Mouse (Mus musculus): ENCODE data around the gene Abi3.
"Not testable (repeated sequence)": the region's sequence is repeated elsewhere in the genome, so short reads cannot be mapped to it uniquely, and the experiment has no call there.

The Abi3 gene

DNA sequence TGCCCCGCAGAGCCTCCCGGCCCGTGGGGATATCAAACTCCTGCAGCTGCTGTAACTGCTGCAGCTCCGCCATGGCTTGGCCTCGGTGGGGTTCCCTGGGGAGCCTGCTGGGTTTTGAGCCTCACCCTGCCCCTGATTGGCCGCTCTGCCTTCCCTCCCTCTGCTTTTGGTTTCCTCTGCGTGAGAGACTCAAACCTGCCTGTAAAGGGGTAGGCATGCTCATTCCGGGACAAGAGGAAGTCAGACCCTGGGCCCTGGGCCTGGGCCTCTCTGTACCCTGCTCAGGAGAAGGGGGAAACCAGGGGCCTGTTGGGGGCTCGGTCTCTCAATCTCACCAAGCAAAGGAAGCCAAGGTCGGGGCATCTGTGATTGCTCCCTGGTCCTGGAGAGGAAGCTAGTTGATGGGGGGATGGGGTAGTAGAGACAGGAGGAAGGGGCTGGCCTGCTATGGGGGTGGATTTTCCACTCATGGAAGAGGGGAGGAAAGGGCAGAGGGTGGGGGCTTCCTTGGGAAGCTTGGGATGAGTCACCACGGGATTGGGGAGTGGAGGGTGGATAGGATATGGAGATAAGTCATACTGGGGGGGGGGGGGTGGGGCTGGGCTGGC is at the start of gene Abi3:
Gene Abi3, minus strand, starts transcription at position 403 of the 608 bp plus-strand sequence.
- DNase-seq (ENCODE audit: low spot score) = no peak

DNA sequence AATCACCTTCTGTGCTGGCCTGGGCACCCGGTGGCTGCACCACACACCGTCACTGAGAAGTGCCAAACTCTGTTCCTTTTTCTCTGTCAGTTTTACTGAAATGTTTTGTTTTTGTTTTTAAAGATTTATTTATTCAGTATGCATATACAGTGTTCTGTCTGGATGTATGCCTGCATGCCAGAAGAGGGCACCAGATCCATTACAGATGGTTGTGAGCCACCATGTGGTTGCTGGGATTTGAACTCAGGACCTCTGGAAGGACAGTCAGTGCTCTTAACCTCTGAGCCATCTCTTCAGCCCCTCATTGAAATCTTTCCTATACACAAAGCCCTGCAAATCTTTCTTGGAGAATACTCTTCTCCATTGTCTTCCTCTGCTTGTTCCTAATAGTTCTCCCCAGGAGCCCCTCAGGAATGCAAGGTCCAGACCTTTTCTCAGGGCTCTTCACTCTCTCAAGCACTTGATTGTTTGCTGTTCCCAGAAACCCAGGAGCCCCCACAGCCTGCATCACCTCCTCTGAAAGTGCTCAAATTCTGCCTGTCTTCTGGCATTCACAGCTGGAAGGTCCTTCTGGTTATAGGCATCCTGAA is 48.3 kb upstream of the Abi3 start:
- no peak for DNase-seq (ENCODE audit: low spot score)

DNA sequence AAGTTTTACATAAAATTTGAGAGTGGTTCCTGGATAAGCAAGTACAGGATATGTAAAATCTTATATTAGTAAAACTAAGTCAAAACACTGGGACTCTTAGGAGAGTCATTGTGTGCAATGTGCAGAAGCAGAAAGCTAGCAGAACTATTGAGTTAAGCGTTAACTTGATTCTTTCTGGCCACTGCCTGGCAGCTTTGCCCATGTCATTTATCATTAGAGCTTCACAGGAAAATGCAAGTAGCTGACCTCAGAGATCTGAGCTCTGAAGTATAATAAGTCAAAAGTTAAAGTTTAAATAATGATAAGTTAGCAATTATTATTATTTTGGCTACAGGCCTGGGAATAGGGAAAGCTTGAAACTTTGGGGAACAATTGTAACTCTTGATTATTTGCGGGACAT is 37.6 kb upstream of the Abi3 start:
- not testable (repeated sequence) for DNase-seq (ENCODE audit: low spot score)

DNA sequence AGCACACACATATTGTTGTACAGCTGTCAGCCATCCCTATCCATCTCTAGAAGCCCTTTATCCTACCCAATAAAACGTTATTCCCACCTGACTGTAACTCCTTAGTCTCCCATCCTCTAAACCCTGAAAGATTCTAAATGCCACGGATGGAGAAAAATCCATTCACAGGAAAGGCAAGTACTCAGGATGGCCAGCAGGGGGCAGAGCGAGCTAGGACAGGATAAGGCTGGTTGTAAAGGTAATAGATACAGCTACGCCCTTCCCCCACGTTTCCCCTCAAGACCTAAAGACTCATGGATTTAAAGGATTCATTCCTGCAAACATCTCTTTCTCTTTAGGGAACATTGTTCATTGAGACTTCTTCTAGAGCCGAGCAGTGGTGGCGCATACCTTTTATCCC is 34.0 kb upstream of the Abi3 start:
- DNase-seq (ENCODE audit: low spot score) = no peak

GRCm38 (mm10) chr11:95875804-95876203 is 33.5 kb upstream of the Abi3 start:
- DNase-seq (ENCODE audit: low spot score) = no peak

DNA sequence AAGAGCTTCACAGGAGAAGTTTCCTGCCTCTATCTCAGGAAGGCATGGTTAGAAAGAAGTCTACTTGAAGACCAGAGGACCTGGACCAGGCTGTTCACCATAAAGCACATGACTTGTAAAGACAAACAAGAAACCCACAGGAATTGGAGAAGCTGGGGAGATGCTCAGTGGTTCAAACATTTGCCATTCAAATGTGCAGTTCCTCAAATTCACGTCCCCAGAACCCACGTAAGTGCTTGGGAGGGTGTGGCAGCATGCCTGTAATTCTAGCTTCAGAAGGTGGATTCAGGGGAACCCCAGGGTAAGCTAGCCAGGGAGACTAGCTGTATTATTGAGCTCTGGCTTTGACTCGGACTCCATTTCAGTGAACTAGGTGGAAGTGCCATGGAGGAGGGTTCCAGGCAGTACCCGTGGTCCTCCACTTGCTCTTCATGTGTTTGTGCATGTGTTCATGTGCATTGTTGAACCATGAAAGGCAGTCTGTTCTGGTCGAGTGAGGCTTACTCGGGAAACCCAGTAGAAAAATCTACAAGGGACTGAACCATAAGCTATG is 27.7 kb upstream of the Abi3 start:
- no peak for DNase-seq (ENCODE audit: low spot score)

DNA sequence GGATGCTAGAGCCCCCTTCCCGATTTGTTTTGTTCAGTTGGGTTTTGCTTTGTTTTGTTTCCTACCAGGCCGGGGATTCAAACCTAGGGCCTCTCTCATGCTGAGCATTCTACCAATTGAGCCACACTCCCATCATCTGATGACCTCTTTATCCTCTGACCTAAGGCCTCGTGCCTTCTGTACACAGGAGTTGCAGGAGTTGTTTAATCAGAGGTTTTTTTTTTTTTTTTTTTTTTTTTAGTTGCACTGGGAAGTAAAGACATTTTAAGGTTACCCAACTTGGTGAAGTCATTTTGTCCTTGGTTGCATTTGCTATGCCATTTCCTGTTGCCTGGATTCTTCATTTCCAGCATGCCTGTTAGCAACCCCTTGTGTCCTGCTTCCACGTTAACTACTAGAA is 27.2 kb upstream of the Abi3 start:
- DNase-seq (ENCODE audit: low spot score) = no peak

- no peak for DNase-seq (ENCODE audit: low spot score)
Observed at GRCm38 (mm10) chr11:95861397-95861796, 19.1 kb upstream of the Abi3 start.

- DNase-seq (ENCODE audit: low spot score) = no peak
Observed at GRCm38 (mm10) chr11:95860071-95860490, 17.8 kb upstream of the Abi3 start.

- no peak for DNase-seq (ENCODE audit: low spot score)
Observed at GRCm38 (mm10) chr11:95859468-95859855, 17.2 kb upstream of the Abi3 start.

DNA sequence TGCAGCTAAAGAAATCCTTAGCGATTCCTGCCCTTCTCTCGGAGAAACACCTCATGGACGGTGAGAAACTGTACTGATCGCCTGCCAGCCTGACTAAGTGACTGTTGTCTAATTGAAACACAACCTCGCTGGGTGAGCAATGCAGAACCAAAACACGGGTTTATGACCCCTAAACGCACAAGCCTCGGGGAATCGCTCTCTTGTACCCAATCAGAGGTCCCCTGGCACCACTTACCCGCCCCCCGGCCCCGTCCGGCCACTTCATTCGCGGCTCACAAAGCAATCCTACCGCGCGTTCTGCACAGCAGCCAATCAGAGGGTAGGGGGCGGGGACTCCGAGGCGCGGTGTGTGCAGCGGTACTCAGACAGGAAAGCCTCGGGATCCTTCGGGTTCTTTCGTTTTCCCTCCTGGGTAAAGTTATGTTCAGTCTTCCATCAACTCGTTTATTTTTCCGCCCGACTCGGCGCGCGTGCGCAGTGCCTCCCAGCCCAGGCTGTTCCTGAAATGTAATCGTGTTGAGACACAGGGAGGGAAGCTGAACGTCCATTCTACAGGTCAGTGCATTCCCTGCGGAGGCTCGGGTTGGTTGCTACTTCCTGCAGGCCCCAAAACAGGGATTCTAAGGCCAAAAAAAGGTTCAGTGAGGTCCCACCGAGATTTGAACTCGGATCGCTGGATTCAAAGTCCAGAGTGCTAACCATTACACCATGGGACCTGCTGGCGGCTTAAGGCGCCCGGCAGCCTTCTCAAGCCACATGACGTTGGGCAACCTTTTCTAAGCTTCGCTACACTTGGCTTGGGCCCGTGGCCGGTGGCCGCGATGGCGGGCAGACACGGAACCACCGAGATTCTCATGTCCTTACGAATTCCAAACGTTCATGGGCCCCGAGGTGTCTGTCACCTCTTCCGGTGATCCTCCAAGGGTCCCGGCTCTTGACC is 16.5 kb upstream of the Abi3 start:
- DNase-seq (ENCODE audit: low spot score) = peak; percentile 91

GRCm38 (mm10) chr11:95857716-95858527 is 15.6 kb upstream of the Abi3 start:
- DNase-seq (ENCODE audit: low spot score) = no peak

GRCm38 (mm10) chr11:95857306-95857705 is 15.0 kb upstream of the Abi3 start:
- DNase-seq (ENCODE audit: low spot score) = no peak

- DNase-seq (ENCODE audit: low spot score) = no peak
Observed at GRCm38 (mm10) chr11:95853684-95854083, 11.4 kb upstream of the Abi3 start.

DNA sequence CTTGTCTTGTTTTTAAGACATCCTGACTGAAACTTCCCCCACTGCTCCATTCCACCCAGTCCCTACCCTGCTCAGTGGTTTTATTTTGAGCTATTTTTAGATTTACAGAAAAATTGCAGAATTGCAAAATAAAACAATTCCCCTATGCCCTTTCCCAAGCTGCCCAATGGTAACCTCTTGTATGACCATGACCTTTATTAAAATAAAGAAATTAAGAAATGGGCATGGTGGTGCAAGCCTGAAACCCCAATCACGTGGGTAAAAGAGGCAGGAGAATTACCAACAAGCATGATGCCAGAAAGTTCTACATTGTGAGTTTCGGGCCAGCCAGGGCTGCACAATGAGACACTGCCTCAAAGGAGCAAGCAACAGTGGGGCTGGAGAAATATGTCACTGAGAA is 8.6 kb upstream of the Abi3 start:
- DNase-seq (ENCODE audit: low spot score) = no peak

GRCm38 (mm10) chr11:95844935-95845334 is 2.7 kb upstream of the Abi3 start:
- no peak for DNase-seq (ENCODE audit: low spot score)

- DNase-seq (ENCODE audit: low spot score) = no peak
Observed at GRCm38 (mm10) chr11:95843421-95843950, 1.2 kb upstream of the Abi3 start.

- DNase-seq (ENCODE audit: low spot score) = no peak
Observed at GRCm38 (mm10) chr11:95842953-95843352, 677 bp upstream of the Abi3 start.

DNA sequence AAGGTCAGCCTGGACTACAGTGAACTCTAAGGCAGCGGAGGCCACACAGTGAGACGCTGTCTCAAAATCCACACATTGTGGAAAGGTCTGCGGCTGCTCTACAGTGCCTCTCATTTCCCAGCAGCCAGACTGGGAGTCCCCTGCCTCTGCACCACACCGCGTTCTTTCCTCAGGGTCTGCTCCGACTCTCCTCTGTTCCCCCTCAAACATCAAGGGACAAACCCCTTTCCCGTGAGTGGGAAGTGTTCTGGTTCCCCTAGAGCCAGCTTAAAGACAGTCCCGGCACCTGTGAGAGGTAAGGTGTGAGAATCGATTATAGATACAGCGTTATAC is 812 bp downstream of the Abi3 start:
- DNase-seq (ENCODE audit: low spot score) = no peak

- DNase-seq (ENCODE audit: low spot score) = no peak
Observed at GRCm38 (mm10) chr11:95840694-95841497, 1.4 kb downstream of the Abi3 start.

Data from layer of hippocampus, adult 9-10 months (tissue).